Mouse (Mus musculus): ENCODE data around the gene Yipf1.
A peak's percentile ranks its signal among the peaks of the same experiment; 100 is the strongest.
"Not testable (repeated sequence)": the region's sequence is repeated elsewhere in the genome, so short reads cannot be mapped to it uniquely, and the experiment has no call there.

Yipf1 gene

DNA sequence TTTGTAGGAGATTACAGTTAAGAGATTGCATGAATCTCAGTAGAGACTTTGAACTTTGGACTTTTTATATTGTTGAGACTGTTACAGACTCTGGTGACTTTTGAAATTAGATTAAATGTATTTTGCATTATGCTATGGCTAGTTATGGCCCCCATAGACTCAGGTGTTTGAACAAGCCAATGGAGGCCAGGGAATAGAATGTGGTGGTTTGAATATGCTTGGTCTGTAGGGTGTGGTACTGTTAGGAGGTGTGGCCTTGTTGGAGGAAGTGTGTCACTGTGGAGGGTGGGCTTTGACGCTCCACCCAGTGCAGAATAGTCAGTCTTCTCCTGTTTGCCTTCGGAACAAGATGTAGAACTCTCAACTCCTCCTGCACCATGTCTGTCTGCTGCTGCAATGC, 8.9 kb downstream of the Yipf1 start:
- no peak for DNase-seq (ENCODE audit: low read depth, low spot score)

DNA sequence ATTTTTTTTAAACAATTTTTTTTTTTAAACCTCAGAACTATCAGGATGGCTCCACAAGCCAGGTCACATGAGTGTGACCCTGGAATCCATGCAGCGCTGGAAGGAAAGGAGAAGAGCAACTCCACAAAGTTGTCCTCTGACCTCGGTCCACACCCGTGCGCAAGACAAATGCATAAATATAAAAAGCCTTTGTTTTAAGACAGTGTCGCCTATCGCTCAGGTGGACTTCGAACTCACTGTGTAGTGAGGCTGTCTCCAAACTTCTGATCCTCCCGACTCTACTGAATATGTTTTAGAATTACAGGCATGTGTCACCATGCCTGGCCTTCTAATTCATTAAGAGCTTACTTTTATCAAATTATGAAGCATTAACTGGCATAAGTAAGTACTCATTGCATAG, 14.4 kb downstream of the Yipf1 start:
- no peak for DNase-seq (ENCODE audit: low read depth, low spot score)

DNA sequence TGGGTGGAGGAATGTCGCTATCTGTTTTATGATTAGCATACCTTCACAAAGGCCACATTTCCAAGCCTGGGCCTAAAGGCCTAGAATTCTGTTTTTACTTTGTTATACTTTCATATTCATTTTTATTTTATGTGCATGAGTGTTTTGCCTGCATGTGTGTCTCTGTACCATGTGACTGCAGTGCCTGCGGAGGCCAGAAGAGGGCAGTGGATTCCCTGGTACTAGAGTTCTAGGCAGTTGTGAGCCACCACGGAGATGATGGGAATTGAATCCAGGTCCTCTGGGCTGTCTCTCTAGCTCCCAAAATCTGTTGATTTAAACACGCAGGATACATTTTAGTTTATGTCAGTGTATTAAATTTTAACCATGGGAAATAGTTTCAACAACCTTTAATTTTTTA, 19.4 kb downstream of the Yipf1 start:
- DNase-seq (ENCODE audit: low read depth, low spot score) = no peak

DNA sequence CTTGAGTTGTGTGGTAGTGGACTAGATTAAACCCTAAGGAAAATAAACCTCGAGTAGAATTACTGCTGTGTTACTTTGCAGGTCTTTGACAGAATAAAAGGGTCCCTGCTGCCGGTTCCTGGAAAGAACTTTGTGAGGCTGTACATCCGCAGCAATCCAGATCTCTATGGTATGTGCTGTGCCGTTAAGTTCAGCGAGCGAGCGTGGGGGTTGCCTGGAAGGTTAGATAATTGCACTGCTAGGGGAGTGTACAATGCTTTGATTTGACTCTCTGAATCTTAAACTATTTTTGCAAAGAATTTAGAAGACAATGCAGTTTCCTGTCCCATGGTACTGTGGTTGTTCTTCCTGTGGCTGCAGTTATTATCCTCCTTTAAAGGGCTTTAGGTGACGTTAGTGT, 22.2 kb downstream of the Yipf1 start:
- no peak for DNase-seq (ENCODE audit: low read depth, low spot score)

DNA sequence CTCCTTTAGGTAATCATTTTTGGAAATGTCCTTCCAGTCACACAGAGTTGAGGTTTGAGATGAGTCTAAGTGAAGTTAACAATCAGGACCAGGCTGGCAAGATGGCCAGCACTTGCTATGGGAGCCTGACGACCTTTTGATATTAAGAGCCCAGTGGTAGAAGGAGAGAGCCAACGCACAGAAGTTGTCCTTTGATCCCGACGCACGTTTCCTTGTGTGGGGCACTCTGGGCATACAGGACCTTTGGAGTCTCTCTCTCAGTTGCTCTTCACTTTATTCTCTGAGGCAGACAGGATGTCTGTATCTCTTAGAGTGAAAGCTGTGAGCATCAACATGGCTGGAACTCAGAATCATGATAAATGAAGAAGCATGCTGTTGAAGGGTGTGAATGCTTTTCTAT, 23.3 kb downstream of the Yipf1 start:
- no peak for DNase-seq (ENCODE audit: low read depth, low spot score)

DNA sequence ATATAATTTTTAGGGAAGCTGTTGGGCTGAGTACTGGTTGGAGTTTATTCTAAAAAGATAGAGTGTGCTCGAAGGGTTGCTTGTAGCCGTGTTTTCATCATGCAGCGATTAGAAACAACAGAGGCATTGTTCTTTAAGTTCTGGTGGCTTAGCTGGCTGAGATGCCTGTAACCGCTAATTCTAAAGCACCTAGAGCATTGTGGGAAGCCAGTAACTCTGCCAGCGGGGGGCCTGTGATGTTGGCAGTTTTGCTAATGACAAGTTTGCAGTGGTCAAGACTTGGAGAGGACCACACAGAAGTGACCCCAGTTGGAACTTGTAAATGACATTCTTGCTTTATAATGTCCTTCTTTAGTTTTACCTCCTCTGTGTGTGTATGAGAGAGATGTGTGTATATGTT, 27.2 kb downstream of the Yipf1 start:
- DNase-seq (ENCODE audit: low read depth, low spot score) = no peak

DNA sequence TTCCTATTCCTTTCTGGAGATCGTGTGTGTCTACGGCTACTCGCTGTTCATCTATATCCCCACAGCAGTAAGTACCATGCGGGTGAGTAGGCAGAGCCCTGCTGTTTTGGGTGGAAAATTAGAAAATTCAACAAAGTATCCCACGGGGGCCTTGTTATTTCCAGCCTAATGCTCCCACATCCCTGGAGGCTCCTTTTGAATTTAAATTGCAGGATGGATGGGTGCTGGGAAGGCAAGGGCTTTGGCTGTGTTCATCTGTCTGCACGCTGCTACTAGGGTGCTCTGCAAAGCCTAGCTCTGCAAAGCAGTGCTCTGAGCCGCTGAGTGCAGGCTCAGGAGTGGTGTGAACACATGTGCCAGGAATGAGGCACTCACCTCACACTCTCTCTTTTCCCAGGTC, 30.4 kb downstream of the Yipf1 start:
- no peak for DNase-seq (ENCODE audit: low read depth, low spot score)

DNA sequence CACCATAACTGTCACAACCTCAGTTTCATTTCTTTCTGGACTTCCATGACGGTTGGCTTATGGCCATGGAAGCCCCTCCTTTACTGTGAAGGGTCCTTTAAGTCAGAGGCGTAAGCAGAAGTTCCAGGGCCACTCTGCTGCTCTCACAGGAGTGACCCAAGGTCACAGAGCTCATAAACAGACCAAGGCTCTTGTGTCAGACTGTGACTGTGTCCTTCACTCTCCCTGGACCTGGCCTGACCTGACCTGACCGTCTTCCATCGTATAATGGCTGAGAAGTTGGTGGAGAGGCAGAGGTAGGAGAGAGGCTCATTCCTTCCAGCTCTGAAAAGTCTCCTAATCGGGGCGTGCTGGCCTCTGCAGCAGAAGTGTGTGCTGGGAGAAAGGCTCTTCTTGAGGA, 33.1 kb downstream of the Yipf1 start:
- no peak for DNase-seq (ENCODE audit: low read depth, low spot score)

DNA sequence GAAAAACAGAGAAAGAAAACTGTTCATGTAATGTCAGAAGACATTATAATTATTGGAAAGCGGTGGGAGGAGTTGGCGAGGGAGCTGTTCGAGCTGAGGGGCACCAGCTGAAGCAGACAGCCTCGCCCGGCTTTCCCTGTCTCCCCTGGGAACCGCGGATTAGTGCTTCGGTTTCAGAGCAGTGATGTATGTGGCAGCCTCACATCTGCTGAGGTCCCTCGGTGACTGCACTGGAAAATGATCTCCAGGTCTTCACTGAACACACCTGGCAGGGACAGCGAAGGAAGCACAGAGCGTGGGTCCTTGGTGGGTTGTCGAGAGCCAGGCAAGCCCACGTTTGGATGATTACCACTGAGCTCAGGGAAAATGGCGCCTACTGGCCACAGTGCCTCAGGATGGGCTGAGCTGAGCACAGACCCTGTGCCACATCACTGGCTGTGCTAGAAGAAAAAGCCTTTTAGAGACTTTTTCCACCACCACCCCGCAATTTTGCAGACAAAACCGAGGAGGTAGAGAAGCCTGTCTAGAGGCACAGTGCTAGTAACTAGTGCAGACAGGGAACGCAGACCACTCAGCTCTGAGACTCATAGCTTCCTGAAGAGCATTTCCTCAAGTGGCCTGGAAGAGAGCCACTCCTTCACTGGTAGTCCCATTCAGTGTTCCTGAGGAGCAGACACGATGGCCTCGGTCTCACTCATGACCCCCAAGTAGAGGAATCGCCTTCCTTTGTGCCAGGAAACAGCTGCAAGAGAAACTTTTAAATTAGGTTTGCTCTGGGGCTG, 34.6 kb downstream of the Yipf1 start:
- no peak for DNase-seq (ENCODE audit: low read depth, low spot score)

DNA sequence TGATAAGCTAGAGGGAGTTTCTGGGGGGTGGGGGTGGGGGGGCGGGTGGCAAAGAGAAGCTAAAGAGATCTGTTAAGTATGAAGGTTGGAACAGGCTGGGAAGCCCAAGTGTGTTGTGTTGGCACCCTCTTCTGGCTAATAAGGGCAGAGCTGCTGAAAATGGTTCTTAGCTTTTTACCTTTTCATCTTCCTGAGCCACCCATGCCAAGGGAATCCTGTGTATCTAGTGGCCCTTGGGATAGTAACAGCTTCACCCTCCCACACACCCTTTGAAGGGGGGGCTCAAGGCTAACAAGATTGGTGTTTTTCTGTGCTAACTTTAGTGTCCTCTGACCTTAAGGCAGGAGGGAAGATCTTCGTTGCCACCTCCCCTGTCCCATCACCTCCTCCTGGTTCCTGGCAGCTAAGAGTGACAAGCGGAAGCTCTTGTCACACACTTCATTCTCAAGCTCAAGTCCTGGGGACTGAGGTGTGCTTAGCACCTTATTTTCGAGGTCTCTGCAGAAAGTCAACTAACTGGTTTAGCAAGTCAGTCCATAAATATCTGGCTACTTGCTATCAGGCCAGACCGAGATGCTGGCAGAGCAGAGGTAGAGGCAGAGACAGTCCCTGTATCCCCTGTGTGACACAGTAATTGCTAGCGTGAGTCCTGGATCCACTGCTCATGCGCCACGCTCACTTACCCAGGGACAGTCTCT, 35.3 kb downstream of the Yipf1 start:
- DNase-seq (ENCODE audit: low read depth, low spot score) = peak; percentile 20

DNA sequence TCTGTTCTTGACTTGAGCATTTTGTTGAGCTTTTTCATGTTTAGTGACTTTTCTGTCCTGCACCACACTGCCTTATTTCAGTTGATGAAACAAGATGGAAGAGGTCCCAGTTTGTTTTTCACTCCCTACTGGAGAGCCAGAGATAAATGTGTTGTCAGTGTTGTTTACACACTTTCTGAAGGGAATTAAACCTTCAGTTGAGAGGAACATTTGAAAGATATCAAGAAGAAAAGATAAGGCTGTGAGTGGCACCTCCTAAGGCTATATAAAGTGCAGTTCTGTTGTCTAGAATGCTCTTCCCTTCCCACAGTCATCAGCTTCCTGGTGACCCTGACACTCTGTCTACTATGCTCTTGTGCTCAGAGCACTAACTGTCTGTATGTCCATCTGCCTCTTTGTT, 37.2 kb downstream of the Yipf1 start:
- DNase-seq (ENCODE audit: low read depth, low spot score) = no peak

DNA sequence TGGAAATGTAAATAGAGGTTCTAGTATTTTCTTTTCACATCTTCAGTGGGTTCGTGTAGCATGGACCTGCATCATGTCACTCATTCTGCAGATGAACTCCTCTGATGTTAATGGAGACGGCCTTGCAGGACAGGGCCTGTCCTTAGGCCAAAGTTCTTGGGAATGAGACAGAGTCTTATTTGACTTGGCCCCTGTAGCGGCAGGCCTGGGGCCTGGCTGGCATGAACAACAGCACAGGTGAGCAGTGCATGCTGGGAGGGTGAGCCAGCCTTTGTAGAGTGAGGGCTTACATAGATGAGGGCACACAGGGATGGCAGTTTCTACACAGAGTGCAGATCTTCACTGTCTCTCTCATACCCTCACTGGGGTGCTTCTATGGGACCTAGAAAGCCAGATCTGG, 39.4 kb downstream of the Yipf1 start:
- DNase-seq (ENCODE audit: low read depth, low spot score) = no peak

DNA sequence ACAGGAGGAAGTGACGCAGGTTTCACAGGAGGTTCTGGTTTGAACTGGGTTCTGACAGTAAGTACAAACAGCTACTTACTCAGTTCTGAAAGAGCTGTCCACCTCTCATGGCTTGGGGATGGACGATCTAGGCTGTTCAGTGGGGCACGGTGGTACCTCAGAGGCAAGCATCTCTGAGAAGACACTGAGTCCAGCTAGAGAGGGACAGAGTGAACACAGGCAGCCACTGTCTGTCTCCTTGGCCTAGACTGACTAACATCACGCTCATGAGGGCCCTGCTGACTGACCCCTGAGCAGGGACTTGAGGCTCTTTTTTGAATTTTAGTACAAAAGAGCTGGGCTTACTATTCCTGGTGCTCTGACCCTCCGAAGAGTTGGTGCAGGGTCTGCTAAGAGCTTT, 40.0 kb downstream of the Yipf1 start:
- DNase-seq (ENCODE audit: low read depth, low spot score) = no peak

DNA sequence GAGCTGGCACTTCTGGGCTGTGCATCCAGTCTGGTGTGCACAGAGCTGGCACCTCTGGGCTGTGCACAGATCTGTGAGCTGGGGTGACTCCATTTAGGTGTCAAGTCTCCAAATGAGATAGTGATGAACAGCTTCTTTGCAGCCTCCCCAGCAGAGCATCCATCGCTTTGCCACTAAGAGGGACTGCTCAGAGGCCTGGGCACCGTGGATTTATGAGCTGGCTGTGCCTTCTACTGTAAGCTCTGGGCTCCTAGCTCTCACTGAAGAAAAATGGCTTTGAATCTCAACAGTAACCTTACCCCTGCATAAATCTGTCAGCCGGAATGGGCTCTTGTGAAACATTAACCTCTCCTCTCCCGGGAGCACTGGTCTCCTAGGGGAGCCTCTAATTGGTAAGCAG, 40.4 kb downstream of the Yipf1 start:
- no peak for DNase-seq (ENCODE audit: low read depth, low spot score)

DNA sequence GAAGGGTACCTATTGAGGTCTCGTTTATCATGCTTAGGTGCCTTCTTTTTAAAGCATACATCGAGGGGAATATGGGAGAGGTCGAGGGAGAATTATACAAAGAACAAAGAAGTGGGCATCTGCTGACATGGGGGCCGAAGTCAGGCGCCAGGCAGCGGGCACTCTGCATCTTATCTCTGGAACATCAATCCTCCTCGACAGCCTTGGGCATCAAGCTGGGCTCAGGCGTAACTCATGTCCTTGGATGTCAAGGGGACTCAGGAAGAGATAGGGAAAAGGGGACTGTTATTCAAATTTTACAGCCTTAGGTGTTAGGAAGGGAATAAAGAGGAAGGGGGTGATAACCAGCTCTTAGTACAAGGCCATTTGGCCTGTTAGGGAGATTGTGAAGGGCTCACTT, 43.0 kb downstream of the Yipf1 start:
- DNase-seq (ENCODE audit: low read depth, low spot score) = not testable (repeated sequence)

DNA sequence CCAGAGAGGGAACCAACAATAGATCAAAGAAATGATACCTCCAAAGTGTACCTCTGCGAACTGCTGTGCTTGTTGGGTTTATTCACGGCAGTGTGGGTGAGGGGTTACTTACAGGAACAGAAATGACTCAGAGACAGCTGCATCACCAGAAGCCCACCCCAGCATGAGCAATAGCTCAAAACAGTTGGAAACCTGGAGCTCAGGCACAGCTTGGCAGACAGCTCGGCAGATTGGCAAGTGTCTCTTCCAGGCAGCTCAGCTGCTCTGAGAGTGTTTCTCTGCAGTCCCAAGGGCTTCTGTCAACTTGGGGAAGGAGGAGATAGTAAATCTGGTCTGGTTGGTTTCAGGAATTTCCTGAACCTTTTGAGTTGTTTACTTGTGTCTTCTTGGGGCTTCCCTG, 44.3 kb downstream of the Yipf1 start:
- DNase-seq (ENCODE audit: low read depth, low spot score) = no peak

DNA sequence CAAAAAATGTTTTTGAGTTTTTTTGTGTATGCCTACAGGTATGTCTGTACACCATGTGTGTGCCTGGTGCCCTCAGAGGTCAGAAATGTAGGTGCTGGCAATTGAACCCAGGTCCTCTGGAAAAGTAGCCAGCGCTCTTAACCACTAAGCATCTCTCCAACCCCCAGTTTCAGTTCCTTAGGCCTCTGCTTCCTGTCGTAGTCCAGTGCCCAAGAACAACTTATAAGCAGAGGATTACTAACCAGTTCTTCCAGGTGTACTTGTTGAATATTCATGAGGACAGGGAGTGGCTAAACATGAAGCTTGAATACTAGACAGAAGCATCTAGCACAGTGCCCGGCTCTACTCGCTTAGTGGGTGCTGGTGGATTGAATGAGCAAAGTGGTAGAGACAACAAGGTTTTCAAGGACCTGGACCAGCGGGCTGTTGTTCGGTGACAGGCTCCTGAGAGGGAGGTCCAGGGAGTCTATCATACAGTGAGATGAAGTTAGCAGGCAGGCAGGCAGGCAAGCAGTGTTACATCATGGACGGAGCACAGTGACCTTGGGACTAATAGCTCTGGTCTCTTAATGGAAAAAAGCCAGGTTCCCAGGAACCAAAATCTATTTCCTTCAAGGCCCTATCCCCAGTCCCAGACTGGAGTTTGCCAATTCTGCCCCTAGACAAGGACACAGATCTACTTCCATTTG, 46.4 kb downstream of the Yipf1 start:
- DNase-seq (ENCODE audit: low read depth, low spot score) = no peak

DNA sequence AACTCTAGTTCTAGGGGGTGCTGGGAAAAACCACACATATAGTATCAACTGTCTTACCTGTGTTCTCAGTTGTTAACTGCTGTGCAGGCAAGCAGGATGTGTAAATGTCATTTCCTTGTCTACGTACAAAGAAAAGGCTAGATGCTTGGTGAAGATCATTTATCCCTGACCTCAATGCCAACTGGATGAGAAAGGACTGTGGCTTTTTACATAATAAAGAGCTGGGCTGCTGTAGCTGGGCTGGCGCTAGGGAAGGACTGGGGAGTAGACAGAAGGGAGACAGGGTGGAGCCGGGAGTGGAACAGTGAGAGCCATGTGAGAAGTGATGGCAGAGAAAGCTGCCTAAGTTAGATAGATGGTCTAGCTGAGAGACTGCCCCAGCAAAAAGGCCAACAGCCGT, 48.6 kb downstream of the Yipf1 start:
- no peak for DNase-seq (ENCODE audit: low read depth, low spot score)

DNA sequence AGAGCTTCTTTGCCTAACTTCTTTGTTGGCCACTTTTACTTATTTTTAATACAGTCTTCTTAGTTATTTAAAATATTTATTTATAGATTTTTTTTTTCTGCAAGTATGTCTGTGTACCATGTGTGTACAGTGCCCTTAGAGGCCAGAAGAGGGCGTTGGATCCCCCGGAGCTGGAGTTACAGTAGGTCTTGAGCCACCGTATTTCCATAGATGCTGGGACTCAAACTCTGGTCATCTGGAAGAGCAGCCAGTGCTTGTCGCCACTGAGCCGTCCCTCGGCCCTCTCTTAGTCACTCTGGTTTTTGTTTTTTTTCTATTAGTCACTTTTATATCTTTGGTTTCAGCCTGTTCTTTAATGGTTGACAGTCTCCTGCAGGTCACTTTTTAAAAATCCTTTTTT, 49.4 kb downstream of the Yipf1 start:
- no peak for DNase-seq (ENCODE audit: low read depth, low spot score)

DNA sequence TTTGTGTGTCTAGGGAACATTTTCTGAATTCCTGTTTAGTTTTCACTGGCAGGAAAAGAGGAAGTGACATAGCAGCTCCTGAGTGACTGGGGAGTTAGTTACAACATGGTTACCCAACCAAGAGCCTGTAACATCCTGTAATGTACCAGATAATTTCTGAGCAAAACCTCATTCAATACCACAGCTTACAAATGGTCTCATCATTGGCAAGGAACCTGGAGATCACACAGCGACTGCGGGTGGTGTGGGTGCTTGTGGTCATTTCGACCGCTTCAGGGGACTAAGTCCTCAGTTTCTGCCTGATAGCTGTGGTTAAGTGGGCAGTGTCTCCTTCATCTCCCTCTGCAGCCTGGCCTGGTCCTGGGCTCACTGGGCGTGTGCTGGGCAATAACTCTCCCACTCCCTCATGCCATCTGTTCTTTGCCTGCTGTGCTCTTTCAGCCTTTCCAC, 50.1 kb downstream of the Yipf1 start:
- DNase-seq (ENCODE audit: low read depth, low spot score) = no peak

DNA sequence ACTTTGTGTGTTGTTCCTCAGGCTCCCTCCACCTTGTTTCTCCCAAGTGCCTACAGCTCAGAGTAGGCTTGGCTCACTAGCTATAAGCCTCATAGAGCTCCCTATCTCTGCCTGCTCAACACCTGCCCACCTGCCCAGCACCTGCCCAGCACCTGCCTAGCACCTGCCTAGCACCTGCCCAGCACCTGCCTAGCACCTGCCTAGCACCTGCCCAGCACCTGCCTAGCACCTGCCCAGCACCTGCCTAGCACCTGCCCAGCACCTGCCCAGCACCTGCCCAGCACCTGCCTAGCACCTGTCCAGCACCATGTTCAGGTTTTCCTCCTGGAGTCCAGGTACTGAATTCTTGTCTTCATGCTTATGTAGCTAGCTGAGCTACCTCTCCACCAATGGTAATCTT, 52.2 kb downstream of the Yipf1 start:
- DNase-seq (ENCODE audit: low read depth, low spot score) = not testable (repeated sequence)

DNA sequence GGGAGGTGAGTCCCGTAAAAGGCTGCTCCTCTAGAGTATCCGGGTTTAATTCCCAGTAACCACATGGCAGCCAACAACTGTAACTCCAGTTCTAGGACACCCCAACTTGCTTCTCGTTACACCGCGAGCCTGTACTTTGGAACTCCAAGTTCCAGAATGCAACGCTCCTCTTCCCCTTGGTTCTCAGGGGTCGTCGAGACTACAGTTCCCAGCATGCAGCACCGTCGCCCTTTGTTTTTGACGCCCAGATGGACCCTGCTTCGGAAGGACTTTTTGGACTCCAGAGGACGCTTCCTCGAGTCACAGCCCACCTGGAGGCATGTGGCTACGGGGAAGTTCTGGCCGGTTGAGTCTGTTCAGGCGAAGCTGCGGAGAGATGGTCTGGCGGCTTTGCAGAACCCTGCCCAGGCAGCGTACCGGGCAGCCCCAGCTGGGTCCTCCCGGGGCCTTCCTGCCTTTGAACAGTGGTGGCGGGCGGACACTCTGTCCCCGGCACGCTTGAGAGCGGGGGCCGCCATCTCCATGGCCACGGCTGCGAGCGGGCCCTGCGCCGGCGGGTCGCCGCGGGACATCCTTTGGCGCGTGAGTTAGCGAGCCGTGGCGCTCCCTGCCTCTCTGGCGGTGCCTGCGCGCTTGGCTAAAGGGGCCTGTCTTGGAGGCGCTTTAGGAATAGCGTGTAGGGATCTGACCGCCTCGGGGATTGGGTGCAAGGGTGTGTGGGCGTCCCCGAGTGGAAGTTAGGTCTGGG, 53.6 kb downstream of the Yipf1 start, which contains the start of gene Ndc1:
TSS of gene Ndc1 (plus strand) at position 218 of the 748 bp plus-strand sequence.
- peak; percentile 84 for DNase-seq (ENCODE audit: low read depth, low spot score)

All from brain, embryonic 18.5 days (tissue).